Mouse (Mus musculus): Measurements from ENCODE around the gene Klc1.

Klc1 gene

DNA sequence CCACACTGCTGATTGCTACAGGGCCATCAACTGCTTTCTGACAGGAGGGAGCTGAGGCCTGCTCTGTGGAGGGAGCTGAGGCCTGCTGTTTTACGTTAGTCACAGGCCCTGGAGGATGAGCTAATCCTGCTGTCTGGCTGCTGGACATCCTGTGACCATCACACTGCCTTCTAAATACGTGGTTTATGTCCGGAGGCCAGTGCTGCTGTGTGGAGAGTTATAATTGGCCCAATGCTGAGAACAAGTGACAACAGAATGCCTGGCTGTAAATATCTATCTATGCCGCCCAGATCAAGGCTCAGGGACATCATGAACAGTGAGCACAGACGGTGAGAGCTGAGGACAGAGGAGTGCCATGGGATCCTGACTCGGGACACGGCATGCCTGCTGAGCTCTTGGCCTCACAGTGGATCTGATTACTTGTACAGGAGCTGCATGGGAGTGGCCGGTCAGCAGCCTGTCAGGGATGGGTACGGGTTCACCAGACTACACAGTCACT is 89.7 kb downstream of the Klc1 start:
- DNase-seq (ENCODE audit: low read depth, low spot score) = no peak

DNA sequence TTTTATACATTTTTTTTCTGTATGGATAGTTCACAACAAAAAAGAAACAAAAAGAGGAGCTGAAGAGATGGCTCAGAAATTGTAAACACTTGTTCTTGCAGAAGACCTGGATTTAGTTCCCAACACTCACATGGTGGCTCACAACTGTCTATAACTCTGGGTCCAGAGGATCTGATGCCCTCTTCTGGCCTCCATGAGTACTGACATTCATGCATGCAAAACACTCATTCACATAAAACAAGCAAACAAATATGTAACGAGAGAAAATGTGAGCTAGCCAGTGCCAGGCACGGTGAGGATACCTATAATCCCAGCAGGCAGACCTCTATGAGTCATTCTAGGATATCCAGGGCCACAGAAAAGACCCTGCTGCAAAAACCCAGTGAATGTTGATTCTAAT is 92.6 kb downstream of the Klc1 start:
- no peak for DNase-seq (ENCODE audit: low read depth, low spot score)

DNA sequence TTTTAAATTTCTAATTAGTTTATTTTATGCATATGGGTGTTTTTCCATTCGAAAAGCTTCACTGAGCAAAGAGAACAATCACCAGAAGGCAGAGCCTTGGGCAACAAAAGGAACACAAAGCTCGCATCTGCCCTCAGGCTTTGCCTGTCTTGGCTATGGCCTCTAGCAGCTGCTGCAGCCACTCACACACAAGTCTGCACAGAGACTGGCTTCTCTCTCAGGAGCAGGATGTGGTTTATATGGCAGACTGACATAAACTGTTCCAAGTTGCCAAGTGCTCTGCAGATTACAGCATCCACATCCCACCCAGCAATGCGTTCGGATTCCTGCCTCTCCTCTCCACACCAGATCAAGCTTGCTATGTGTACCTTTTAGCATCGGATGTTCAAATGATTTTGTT is 93.1 kb downstream of the Klc1 start:
- no peak for DNase-seq (ENCODE audit: low read depth, low spot score)

DNA sequence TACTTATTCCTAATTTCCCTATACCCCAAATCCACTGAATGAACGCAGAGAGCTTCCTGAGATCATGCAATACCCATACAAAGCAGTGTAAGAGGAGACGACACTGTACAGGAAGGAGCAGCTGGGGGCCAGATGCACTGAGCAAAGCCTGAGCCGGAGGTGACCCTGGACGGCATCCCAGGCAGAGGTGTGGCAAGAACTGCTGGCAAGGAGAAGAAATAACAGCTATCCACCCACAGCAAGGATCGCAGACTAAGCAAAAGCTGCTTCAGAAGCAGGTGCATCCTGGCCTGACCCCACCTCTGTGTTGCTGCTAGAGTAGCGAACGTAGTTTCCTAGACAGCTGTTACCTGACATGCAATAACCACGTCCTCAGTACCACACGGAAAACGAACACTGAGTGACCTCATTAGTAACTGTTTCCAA is 94.4 kb downstream of the Klc1 start:
- no peak for DNase-seq (ENCODE audit: low read depth, low spot score)

DNA sequence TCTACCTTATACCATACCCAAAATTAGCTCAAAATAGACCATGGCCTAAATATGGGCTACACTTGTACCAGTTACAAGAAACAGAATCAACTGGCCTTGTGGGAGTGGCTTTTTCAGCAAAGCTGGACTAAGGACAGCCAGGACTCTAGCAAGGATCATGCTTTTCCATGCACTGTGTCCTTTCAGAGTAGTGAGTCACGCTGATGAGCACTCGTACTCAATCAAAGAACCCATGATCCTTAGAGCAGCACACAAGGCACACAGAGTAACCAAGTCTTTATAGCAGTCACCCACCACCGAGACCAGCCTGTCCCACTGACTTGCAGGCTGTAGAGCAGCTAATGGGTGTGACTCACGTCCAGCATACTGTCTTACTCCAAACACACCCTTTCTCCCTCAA is 94.9 kb downstream of the Klc1 start:
- DNase-seq (ENCODE audit: low read depth, low spot score) = no peak

DNA sequence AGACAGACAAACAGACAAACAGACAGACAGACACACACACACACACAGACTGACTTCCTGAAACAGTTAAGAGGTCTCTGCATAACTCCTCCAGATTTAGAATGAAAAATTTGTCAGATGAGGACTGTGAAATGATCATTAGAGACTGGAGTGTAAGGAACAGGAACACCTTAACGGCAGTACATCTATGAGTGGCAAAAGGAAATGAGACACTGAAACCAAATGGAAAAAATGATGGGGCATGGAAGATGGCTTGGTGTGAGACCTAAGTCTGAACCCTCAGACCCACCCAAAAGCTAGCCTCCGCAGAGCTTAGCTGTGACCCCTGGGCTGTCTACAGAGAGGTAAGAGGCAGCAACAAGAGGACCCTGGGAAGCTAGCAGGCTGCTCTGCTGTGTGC is 96.8 kb downstream of the Klc1 start:
- no peak for DNase-seq (ENCODE audit: low read depth, low spot score)
